Mouse (Mus musculus) G1E (cell line): ENCODE data around the gene Vps11. TPM values are rescaled to one million over a fixed set of nuclear protein-coding genes. Genes with fewer than 3 reads are reported as not detected.

Experiments used
- ATAC-seq: 2 replicates; pipeline ENCODE4 v1.8.0; 2016; ENCODE audit warnings: mild to moderate bottlenecking; ENCODE audit not compliant: insufficient number of reproducible peaks, poor library complexity, low FRiP score, severe bottlenecking; ENCODE audit errors: extremely low read depth
- DNase-seq: peaks from one replicate; pipeline ENCODE4 v3.0.0; 2012; ENCODE audit warnings: low spot score
- H3K27me3 ChIP-seq: 2 replicates; pipeline ENCODE4 v1.6.1; 2012; ENCODE audit warnings: mild to moderate bottlenecking, low read length, inconsistent platforms; ENCODE audit not compliant: insufficient read depth
- H3K36me3 ChIP-seq: replicated peaks from 2 replicates; pipeline ENCODE3; 2012; ENCODE audit warnings: mild to moderate bottlenecking, inconsistent platforms
- H3K4me1 ChIP-seq: 2 replicates; pipeline ENCODE4 v1.6.1; 2012; ENCODE audit warnings: low read depth, low read length, inconsistent platforms, mixed read lengths; ENCODE audit not compliant: insufficient read depth
- H3K4me3 ChIP-seq: 2 replicates; pipeline ENCODE4 v1.5.1; 2012; ENCODE audit warnings: low read depth, mild to moderate bottlenecking, inconsistent platforms, low read length, moderate library complexity, mixed read lengths
- H3K9me3 ChIP-seq: replicated peaks from 2 replicates; pipeline ENCODE4 v1.6.1; 2012; ENCODE audit warnings: inconsistent platforms
- CTCF ChIP-seq: IDR thresholded peaks from 2 replicates; pipeline ENCODE4 v1.5.1; 2012; ENCODE audit warnings: low read depth, low read length, inconsistent platforms, mixed read lengths
- GATA1 ChIP-seq: IDR thresholded peaks from 2 replicates; pipeline ENCODE4 v1.6.1; 2012; ENCODE audit warnings: borderline replicate concordance, low read length, inconsistent platforms, mixed read lengths
- GATA2 ChIP-seq: IDR thresholded peaks from 2 replicates; pipeline ENCODE4 v1.6.1; 2012; ENCODE audit warnings: low read depth, low read length, inconsistent platforms, borderline replicate concordance
- POLR2AphosphoS5 ChIP-seq: IDR thresholded peaks from 2 replicates; pipeline ENCODE4 v1.6.1; 2012; ENCODE audit warnings: low read depth, low read length, inconsistent platforms; ENCODE audit not compliant: insufficient replicate concordance
- TAL1 ChIP-seq: conservative IDR thresholded peaks from 2 replicates; pipeline ENCODE4 v1.6.1; 2012; ENCODE audit warnings: low read depth, low read length, inconsistent platforms, mixed read lengths
- polyA plus RNA-seq: library from polyadenylated mRNA; stranded (reverse); fragments of >175 nt; gene quantifications from 2 replicates; pipeline ENCODE4 v1.2.3, GENCODE M21; 2012
- total RNA-seq, 2 experiments: library from RNA; stranded (forward) in 1 of 2; stranded (reverse) in 1 of 2; fragments of 200-1000 nt in 1 of 2; fragments of >200 nt in 1 of 2; fragmentation: Nextera tagmentation in 1 of 2; gene quantifications; 2 replicates each; pipeline ENCODE4 v1.2.3; 2014 to 2017

Gene Vps11
- total and polyA plus RNA-seq, 3 experiments = 7.7 to 27.0 (median 15.7) TPM

- TF ChIP-seq GATA2 = no peak
- no peak for TF ChIP-seq CTCF
- TF ChIP-seq POLR2AphosphoS5 = no peak
- TF ChIP-seq TAL1 = no peak
- no peak for TF ChIP-seq GATA1
- Histone ChIP-seq H3K4me3 (no peak overlapping the region), H3K36me3 (peaks cover 72% of the 10 kb centered on the region), H3K9me3 (no peaks in the 10 kb centered on the region), H3K27me3 (no peaks in the 10 kb centered on the region), H3K4me1 (peaks cover 52% of the 10 kb centered on the region)
- ATAC-seq (no peak), DNase-seq (no peak)
Observed at GRCm38 (mm10) chr9:44345570-44346433, 15.7 kb downstream of the Vps11 start.

- TF ChIP-seq CTCF (no peak), GATA2 (no peak)
- Histone ChIP-seq H3K9me3 (no peaks in the 10 kb centered on the region), H3K4me1 (peaks cover 68% of the 10 kb centered on the region), H3K36me3 (peaks cover 75% of the 10 kb centered on the region), H3K4me3 (peak within 1 kb of the TSS; percentile 85), H3K27me3 (no peaks in the 10 kb centered on the region)
- ATAC-seq (peak; percentile 51), DNase-seq (peak; percentile 84)
Observed at GRCm38 (mm10) chr9:44343781-44344421, 17.6 kb downstream of the Vps11 start, which contains the start of gene Hmbs. Gene Hmbs, minus strand, starts transcription at chr9:44344228.

GRCm38 (mm10) chr9:44343290-44343689 is 18.2 kb downstream of the Vps11 start:
- H3K27me3 ChIP-seq = no peaks in the 10 kb centered on the region
- H3K4me3 ChIP-seq = peak overlapping the region; percentile 85
- DNase-seq = peak; percentile 63
- no peaks in the 10 kb centered on the region for H3K9me3 ChIP-seq
- H3K4me1 ChIP-seq = peaks cover 70% of the 10 kb centered on the region
- ATAC-seq = peak; percentile 60
- TF ChIP-seq GATA1 (no peak), TAL1 (peak; percentile 87)
- H3K36me3 ChIP-seq = peaks cover 75% of the 10 kb centered on the region

- DNase-seq (no peak), ATAC-seq (no peak)
- Histone ChIP-seq H3K4me3 (peak overlapping the region; percentile 85), H3K4me1 (peaks cover 69% of the 10 kb centered on the region), H3K36me3 (peaks cover 74% of the 10 kb centered on the region), H3K27me3 (no peaks in the 10 kb centered on the region), H3K9me3 (no peaks in the 10 kb centered on the region)
- TF ChIP-seq GATA2 (no peak), TAL1 (no peak)
Observed at GRCm38 (mm10) chr9:44342605-44343004, 18.9 kb downstream of the Vps11 start.

GRCm38 (mm10) chr9:44342173-44342572 is 19.3 kb downstream of the Vps11 start:
- Histone ChIP-seq H3K36me3 (peaks cover 74% of the 10 kb centered on the region), H3K27me3 (no peaks in the 10 kb centered on the region), H3K9me3 (no peaks in the 10 kb centered on the region), H3K4me3 (peak overlapping the region; percentile 85), H3K4me1 (peaks cover 69% of the 10 kb centered on the region)
- peak; percentile 75 for DNase-seq
- peak; percentile 57 for ATAC-seq
- TF ChIP-seq CTCF = no peak
- TF ChIP-seq TAL1 = peak; percentile 89

- H3K4me1 ChIP-seq = peaks cover 75% of the 10 kb centered on the region
- H3K9me3 ChIP-seq = no peaks in the 10 kb centered on the region
- no peaks in the 10 kb centered on the region for H3K27me3 ChIP-seq
- ATAC-seq = no peak
- peak overlapping the region; percentile 85 for H3K4me3 ChIP-seq
- no peak for DNase-seq
- TF ChIP-seq TAL1 (no peak), GATA2 (no peak), GATA1 (no peak), CTCF (no peak)
- peaks cover 74% of the 10 kb centered on the region for H3K36me3 ChIP-seq
Observed at GRCm38 (mm10) chr9:44341487-44341886, 20.0 kb downstream of the Vps11 start.

- TF ChIP-seq CTCF (no peak), POLR2AphosphoS5 (no peak), TAL1 (no peak)
- no peak overlapping the region for H3K4me3 ChIP-seq
- H3K36me3 ChIP-seq = peaks cover 75% of the 10 kb centered on the region
- no peaks in the 10 kb centered on the region for H3K27me3 ChIP-seq
- ATAC-seq (no peak), DNase-seq (no peak)
- H3K4me1 ChIP-seq = peaks cover 68% of the 10 kb centered on the region
- H3K9me3 ChIP-seq = peaks cover 3% of the 10 kb centered on the region; the same call in 1 of the 2 replicates
Observed at GRCm38 (mm10) chr9:44338574-44338973, 22.9 kb downstream of the Vps11 start.
